Mouse (Mus musculus) heart, adult 2 months (tissue): ENCODE measurements around the gene Twist1.

Experiments
- CTCF ChIP-seq: fragments of 200-600 bp; IDR thresholded peaks from 2 replicates; pipeline ENCODE4 v1.8.1; 2022; ENCODE audit warnings: antibody characterized with exemption, mild to moderate bottlenecking, moderate library complexity
- EP300 ChIP-seq: fragments of 200-500 bp; IDR thresholded peaks from 2 replicates; pipeline ENCODE4 v1.6.1; 2011; ENCODE audit warnings: low read depth, low read length, control low read depth; ENCODE audit not compliant: insufficient read depth
- POLR2A ChIP-seq: fragments of 200-500 bp; IDR thresholded peaks from 2 replicates; pipeline ENCODE4 v1.6.1; 2011; ENCODE audit warnings: mild to moderate bottlenecking, low read depth, low read length, control low read depth; ENCODE audit not compliant: insufficient read depth

- TF ChIP-seq CTCF (no peak), EP300 (no peak), POLR2A (no peak)
These were observed 8.3 kb downstream of the Twist1 start for GRCm38 (mm10) chr12:33965661-33966360.
